Mouse (Mus musculus): ENCODE data around the gene Cavin1. TPM values are rescaled to one million over a fixed set of nuclear protein-coding genes. Genes with fewer than 3 reads are reported as not detected.
A peak's percentile ranks its signal among the peaks of the same experiment; 100 is the strongest.
"Not testable (repeated sequence)": the region's sequence is repeated elsewhere in the genome, so short reads cannot be mapped to it uniquely, and the experiment has no call there.

Gene Cavin1
- polyA plus RNA-seq (2015; fragmentation: Nextera tagmentation; extraction: Ambion mirVana) = 152 and 169 TPM in 2 replicates

GRCm38 (mm10) chr11:100970557-100970937, at the start of gene Cavin1:
Gene Cavin1, minus strand, starts transcription at chr11:100970887.
- H3K4me3 ChIP-seq = peak within 1 kb of the TSS; percentile 76
- H3K4me2 ChIP-seq = peak within 1 kb of the TSS; percentile 88
- peaks cover under 1% of the 10 kb centered on the region; the same call in 1 of the 2 replicates for H3K9me3 ChIP-seq
- ATAC-seq (ENCODE audit: insufficient number of reproducible peaks, insufficient read depth, low FRiP score, low TSS enrichment, low read depth) = peak; percentile 92
- H3K4me1 ChIP-seq = peaks cover 46% of the 10 kb centered on the region
- H3K9ac ChIP-seq = peak within 1 kb of the TSS; percentile 87
- WGBS = 2% methylated on average over 20 of the region's 20 CpGs
- H3K27me3 ChIP-seq = peaks cover 81% of the 10 kb centered on the region
- peak within 1 kb of the TSS; percentile 89 for H3K27ac ChIP-seq
- no peaks in the 10 kb centered on the region for H3K36me3 ChIP-seq

GRCm38 (mm10) chr11:101011641-101012040, 41.0 kb upstream of the Cavin1 start:
- no peak overlapping the region for H3K27ac ChIP-seq
- H3K9me3 ChIP-seq = no peaks in the 10 kb centered on the region
- ATAC-seq (ENCODE audit: insufficient number of reproducible peaks, insufficient read depth, low FRiP score, low TSS enrichment, low read depth) = no peak
- WGBS = 82% methylated on average over 6 of the region's 6 CpGs
- H3K4me1 ChIP-seq = peaks cover 11% of the 10 kb centered on the region
- peaks cover 20% of the 10 kb centered on the region for H3K36me3 ChIP-seq
- no peak overlapping the region for H3K4me3 ChIP-seq
- H3K27me3 ChIP-seq = no peaks in the 10 kb centered on the region
- H3K9ac ChIP-seq = no peak overlapping the region
- no peak overlapping the region for H3K4me2 ChIP-seq

GRCm38 (mm10) chr11:101009888-101010784, 39.4 kb upstream of the Cavin1 start:
- Histone ChIP-seq H3K9ac (peak overlapping the region; percentile 79), H3K9me3 (no peaks in the 10 kb centered on the region), H3K4me2 (peak overlapping the region; percentile 80), H3K4me3 (peak overlapping the region; percentile 72), H3K36me3 (peaks cover 20% of the 10 kb centered on the region), H3K27me3 (0 out of 2 replicates have a peak, but pooled peaks cover 4% of the 10 kb centered on the region), H3K27ac (no peak overlapping the region), H3K4me1 (peaks cover 11% of the 10 kb centered on the region)
- WGBS = 8% methylated on average over 29 of the region's 29 CpGs
- ATAC-seq (ENCODE audit: insufficient number of reproducible peaks, insufficient read depth, low FRiP score, low TSS enrichment, low read depth) = no peak

GRCm38 (mm10) chr11:101009046-101009887, 38.6 kb upstream of the Cavin1 start, which contains the start of gene Atp6v0a1:
Gene Atp6v0a1, plus strand, starts transcription at chr11:101009452.
- peak within 1 kb of the TSS; percentile 80 for H3K4me2 ChIP-seq
- under 1% methylated on average over 44 of the region's 44 CpGs for WGBS
- H3K36me3 ChIP-seq = peaks cover 15% of the 10 kb centered on the region
- peak within 1 kb of the TSS; percentile 79 for H3K9ac ChIP-seq
- ATAC-seq (ENCODE audit: insufficient number of reproducible peaks, insufficient read depth, low FRiP score, low TSS enrichment, low read depth) = peak; percentile 99
- no peaks in the 10 kb centered on the region for H3K9me3 ChIP-seq
- H3K27ac ChIP-seq = peak within 1 kb of the TSS; percentile 83
- H3K4me1 ChIP-seq = peaks cover 11% of the 10 kb centered on the region
- peaks cover 9% of the 10 kb centered on the region; the same call in 1 of the 2 replicates for H3K27me3 ChIP-seq
- H3K4me3 ChIP-seq = peak within 1 kb of the TSS; percentile 72

- peaks cover 9% of the 10 kb centered on the region; the same call in 1 of the 2 replicates for H3K27me3 ChIP-seq
- peaks cover 11% of the 10 kb centered on the region for H3K4me1 ChIP-seq
- H3K36me3 ChIP-seq = peaks cover 7% of the 10 kb centered on the region; the same call in 1 of the 2 replicates
- H3K4me3 ChIP-seq = peak overlapping the region; percentile 72
- H3K4me2 ChIP-seq = peak overlapping the region; percentile 80
- no peak for ATAC-seq (ENCODE audit: insufficient number of reproducible peaks, insufficient read depth, low FRiP score, low TSS enrichment, low read depth)
- 52% methylated on average over 14 of the region's 14 CpGs for WGBS
- H3K27ac ChIP-seq = peak overlapping the region; percentile 83
- H3K9ac ChIP-seq = peak overlapping the region; percentile 61
- H3K9me3 ChIP-seq = no peaks in the 10 kb centered on the region
These were observed 37.7 kb upstream of the Cavin1 start for GRCm38 (mm10) chr11:101008206-101009045.

- no peak overlapping the region for H3K4me2 ChIP-seq
- no peaks in the 10 kb centered on the region for H3K4me1 ChIP-seq
- no peak overlapping the region for H3K4me3 ChIP-seq
- no peak overlapping the region for H3K27ac ChIP-seq
- no peak overlapping the region for H3K9ac ChIP-seq
- no peak for ATAC-seq (ENCODE audit: insufficient number of reproducible peaks, insufficient read depth, low FRiP score, low TSS enrichment, low read depth)
- H3K27me3 ChIP-seq = peaks cover 12% of the 10 kb centered on the region
- H3K36me3 ChIP-seq = no peaks in the 10 kb centered on the region
- no peaks in the 10 kb centered on the region for H3K9me3 ChIP-seq
- 40% methylated on average over 3 of the region's 3 CpGs for WGBS
These were observed 32.5 kb upstream of the Cavin1 start for GRCm38 (mm10) chr11:101003025-101003685.

GRCm38 (mm10) chr11:101001875-101002552, 31.3 kb upstream of the Cavin1 start:
- not testable (repeated sequence) for H3K27ac ChIP-seq; H3K4me3 ChIP-seq; H3K9ac ChIP-seq; ATAC-seq (ENCODE audit: insufficient number of reproducible peaks, insufficient read depth, low FRiP score, low TSS enrichment, low read depth); H3K36me3 ChIP-seq; H3K9me3 ChIP-seq; H3K4me2 ChIP-seq; H3K4me1 ChIP-seq
- 69% methylated on average over 5 of the region's 6 CpGs for WGBS
- H3K27me3 ChIP-seq = peaks cover 12% of the 10 kb centered on the region

- Histone ChIP-seq H3K27ac (no peak overlapping the region), H3K27me3 (peaks cover 8% of the 10 kb centered on the region), H3K9ac (no peak overlapping the region), H3K4me2 (no peak overlapping the region), H3K4me3 (no peak overlapping the region), H3K36me3 (no peaks in the 10 kb centered on the region), H3K4me1 (no peaks in the 10 kb centered on the region), H3K9me3 (no peaks in the 10 kb centered on the region)
- 58% methylated on average over 3 of the region's 3 CpGs for WGBS
- no peak for ATAC-seq (ENCODE audit: insufficient number of reproducible peaks, insufficient read depth, low FRiP score, low TSS enrichment, low read depth)
These were observed 28.6 kb upstream of the Cavin1 start for GRCm38 (mm10) chr11:100999254-100999653.

GRCm38 (mm10) chr11:100998836-100999235, 28.1 kb upstream of the Cavin1 start:
- Histone ChIP-seq H3K4me3 (no peak overlapping the region), H3K36me3 (no peaks in the 10 kb centered on the region), H3K4me1 (no peaks in the 10 kb centered on the region), H3K9me3 (no peaks in the 10 kb centered on the region), H3K4me2 (no peak overlapping the region), H3K27me3 (peaks cover 8% of the 10 kb centered on the region), H3K27ac (no peak overlapping the region), H3K9ac (no peak overlapping the region)
- 94% methylated on average over 2 of the region's 2 CpGs for WGBS
- no peak for ATAC-seq (ENCODE audit: insufficient number of reproducible peaks, insufficient read depth, low FRiP score, low TSS enrichment, low read depth)

GRCm38 (mm10) chr11:100996501-100996900, 25.8 kb upstream of the Cavin1 start:
- ATAC-seq (ENCODE audit: insufficient number of reproducible peaks, insufficient read depth, low FRiP score, low TSS enrichment, low read depth) = no peak
- H3K9me3 ChIP-seq = no peaks in the 10 kb centered on the region
- no peak overlapping the region for H3K4me3 ChIP-seq
- WGBS = 72% methylated on average over 4 of the region's 4 CpGs
- no peaks in the 10 kb centered on the region for H3K4me1 ChIP-seq
- H3K27ac ChIP-seq = no peak overlapping the region
- H3K36me3 ChIP-seq = no peaks in the 10 kb centered on the region
- peaks cover 8% of the 10 kb centered on the region for H3K27me3 ChIP-seq
- H3K9ac ChIP-seq = no peak overlapping the region
- no peak overlapping the region for H3K4me2 ChIP-seq

Data from embryonic facial prominence, embryonic 13.5 days (tissue).